Mouse (Mus musculus): ENCODE measurements around the gene Mtmr1.

DNA sequence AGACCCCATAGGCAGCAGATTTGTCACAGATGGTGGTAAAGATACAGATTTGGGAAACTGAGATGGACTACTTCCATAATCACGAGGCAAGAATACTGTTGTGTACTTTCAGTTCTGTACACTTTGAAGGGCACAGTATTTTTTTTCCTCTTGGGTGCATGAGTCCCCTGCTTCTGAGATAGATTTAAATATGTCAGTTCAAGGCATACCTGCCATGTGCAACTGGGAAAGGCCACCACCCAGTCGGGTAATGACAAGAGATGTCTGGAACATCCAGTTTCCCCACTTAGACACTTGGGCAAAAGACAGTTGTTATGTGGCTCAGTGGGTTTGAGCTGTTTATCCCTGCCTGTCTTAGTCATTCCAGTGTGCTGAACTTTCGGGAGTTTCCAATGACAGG, 950 bp downstream of the Mtmr1 start:
- TF ChIP-seq ZC3H11A (IDR thresholded peaks at IDR 0.05; ENCODE audit: borderline replicate concordance, low read depth, low read length) (no peak), CHD2 (IDR thresholded peaks at IDR 0.05; ENCODE audit: low read depth, low read length) (no peak)
